Mouse (Mus musculus) NIH3T3 (cell line): Measurements from ENCODE around the gene Cdkl3.
"Not testable (repeated sequence)": the region's sequence is repeated elsewhere in the genome, so short reads cannot be mapped to it uniquely, and the experiment has no call there.

ENCODE experiments used
- DNase-seq: peaks from one replicate; pipeline ENCODE4 v3.0.0-alpha.2; 2012; ENCODE audit warnings: low read depth

Gene Cdkl3

DNA sequence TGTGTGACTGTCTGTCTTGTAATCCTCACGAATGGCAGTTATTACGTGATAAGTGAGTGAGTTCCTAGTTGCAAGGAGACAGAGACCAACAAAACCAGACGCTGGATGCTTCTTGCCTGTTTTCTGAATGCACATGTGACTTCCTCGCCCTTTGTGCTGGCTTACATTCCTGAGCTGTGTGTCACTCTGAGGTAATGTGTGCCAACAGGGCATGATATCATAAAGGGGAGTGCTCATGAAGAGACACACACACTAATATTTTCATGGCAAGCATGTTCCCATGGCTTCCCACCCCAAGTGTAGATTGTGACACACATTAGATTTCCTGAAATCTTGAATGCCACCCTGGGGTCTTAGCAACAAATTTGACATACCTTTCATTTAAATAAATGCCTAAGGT, 73.9 kb downstream of the Cdkl3 start:
- peak; percentile 79 for DNase-seq

DNA sequence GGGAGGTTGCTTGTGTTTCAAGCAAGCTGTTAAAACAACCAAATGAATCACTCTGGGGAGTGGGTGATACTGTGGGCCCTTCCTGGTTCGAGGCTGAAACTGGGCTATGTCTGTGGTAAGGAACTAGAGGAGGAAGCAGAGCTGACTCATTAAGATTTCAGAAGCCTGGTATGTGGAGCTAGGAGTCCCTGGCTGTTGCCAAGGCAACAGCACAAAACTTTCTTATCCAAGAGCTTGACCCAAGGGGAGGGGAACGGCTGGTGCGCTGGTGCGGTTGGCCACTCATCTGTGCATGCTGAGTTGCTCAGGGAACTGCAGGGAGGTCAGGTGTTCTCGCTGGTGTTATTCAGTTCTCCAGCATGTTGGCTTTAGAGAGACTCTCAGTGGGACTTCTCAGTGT, 76.0 kb downstream of the Cdkl3 start:
- peak; percentile 95 for DNase-seq

DNA sequence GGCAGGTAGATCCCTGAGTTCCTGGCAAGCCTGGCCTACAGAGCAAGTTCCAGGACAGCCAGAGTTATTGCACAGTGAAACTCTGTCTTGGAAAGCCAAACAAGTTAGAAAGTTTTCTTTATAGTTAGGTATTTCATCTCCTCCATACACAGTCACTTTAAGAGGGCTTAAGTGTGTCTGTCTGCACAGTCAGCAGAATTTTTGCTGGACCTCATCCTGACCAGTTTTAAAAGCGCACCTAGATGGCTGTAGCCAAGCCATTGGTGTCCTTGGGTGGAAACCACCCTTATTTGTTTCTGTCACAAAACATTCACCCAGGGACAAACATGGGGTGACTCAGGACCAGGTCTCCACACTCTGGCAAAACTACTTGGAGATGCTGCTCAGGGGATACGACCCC, 76.6 kb downstream of the Cdkl3 start:
- no peak for DNase-seq

DNA sequence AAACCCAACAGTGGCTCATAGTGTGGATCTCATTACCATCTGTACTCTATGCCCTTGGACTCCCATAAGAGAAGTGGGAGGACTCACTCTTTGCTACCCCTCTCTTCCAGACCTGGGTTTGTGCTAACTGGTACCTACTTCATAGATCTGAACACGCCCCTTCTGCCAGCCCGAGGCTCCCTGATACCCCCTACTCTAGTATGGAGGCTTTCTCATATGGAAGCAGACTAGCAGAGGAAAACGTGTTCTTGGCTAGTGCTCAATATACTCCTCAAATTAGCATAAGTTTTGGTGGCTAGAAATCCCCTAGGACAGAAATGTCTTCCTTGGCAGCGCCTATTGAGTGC, 81.8 kb downstream of the Cdkl3 start:
- no peak for DNase-seq

DNA sequence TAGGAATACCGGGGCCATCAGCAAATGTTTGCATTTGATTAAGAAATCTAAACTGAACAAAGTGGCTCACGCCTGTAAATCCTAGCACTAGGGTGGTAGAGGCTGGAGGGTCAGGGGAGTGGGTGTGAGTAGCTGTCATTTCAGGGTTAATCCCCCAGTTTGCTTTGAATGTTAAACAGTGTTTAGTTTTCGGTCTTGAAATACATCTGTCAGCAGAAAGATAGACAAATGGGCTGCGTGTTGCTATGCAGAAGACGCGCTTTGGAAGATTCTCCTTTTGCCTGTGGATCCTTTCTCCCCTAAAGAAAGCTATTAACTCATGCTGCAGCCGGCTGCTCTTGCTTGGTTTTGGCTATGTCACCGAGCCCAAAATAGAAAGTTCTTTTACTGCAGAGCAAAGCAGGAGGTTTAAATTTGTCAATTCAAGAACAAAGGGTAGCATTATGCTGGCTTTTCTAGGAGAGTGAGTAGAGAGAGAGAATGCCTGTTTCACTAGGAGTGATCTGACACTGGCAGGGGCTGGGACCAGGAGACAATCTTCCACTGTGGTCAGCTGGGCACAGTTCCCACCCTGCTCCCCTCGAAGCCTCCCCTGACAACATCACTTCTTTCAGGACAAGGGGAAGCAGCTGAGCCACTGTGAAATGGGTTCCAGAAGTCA, 82.3 kb downstream of the Cdkl3 start:
- peak; percentile 78 for DNase-seq

DNA sequence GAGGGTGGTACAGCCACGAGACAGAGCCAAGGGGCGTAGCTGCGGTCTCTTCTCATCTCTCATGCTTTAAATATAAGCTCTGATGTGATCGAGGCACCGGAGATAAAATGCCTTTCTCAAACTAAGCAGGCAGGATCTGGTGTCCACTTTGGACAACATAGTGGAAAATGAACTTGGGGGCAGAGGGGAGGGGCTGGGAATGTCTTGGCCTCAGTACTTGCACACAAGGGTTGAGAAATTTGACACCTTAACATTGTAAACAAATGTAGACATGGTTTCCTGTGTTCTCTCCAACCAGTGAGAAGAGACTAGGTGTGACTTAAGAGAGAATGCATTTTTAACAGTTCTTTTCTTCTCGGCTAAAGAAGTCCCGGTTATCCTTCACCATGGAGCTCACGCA, 85.3 kb downstream of the Cdkl3 start:
- DNase-seq, result peak; percentile 66

DNA sequence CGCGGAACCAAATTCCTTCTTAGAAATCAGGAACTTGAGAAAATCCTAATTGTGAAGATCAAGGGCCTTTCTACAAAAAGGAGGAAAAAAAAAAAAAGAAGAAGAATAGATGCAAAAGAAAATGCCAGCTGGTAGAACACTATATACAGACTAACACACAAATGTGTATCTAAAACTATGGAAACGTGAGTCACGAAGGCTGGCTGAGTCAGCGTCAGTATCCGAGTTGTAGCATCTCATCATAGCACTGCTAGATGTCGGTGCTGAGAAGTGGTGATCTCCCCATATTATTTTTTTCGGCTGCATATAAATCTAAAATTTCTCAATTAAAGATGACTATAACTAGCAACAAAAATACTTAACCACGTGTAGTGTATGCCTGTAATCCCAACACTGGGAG, 87.2 kb downstream of the Cdkl3 start:
- peak; percentile 76 for DNase-seq

DNA sequence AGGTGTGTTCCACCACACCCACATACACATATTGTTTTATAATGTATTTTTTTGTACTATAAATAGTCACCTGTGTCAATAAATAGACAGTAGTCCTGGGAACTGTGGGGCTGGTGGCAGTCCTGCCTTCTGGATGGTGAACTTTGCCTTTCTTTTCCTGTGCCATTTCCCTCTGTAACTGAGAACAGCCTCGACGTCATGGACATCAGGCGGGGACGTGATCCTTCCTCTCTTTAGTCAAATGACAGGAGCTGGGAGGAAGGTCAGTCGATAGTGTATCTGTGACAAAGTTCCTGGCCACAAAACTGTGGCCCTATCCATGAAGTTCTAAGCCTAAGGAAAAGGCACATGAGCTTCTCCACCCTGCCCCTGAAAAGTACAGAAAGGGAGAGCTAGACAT, 90.5 kb downstream of the Cdkl3 start:
- no peak for DNase-seq

DNA sequence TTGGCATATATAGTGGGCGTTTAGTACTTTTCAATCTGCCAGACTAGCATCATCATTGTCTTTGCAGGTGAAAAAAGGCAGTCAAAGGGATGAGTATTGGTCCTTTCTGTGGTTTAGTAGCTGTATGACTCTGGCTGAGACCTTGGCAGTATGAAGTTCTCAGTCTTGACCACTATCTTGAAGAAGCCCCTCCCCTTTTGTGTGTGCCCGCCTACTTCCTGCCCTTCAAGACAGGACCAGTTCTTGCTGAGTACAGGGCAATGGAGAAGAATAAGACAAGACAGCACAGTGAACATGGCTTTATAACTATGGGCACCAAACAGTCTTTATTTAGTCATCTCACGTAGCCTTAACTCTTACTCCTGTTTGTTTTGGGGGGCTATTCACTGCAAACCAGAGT, 93.0 kb downstream of the Cdkl3 start:
- no peak for DNase-seq

DNA sequence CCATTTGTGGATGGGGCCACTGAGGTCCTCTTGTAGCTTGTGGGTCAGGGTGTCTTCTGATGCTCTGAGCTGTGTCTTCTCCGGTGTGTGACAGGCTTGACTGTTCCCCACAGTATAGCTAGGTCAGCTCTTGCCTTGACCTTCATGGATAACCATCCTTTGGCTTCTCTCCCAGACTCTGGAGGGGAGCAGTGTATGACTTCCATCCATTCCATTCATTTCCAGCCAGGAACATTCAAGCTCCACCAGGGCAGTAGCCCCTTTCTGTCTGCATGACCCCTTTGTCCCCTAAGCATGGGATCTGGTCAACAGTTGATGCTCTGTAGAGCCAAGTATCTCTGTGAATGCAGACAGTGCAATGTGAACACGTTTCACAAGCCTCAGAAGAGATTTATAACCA, 93.6 kb downstream of the Cdkl3 start:
- DNase-seq, result no peak

DNA sequence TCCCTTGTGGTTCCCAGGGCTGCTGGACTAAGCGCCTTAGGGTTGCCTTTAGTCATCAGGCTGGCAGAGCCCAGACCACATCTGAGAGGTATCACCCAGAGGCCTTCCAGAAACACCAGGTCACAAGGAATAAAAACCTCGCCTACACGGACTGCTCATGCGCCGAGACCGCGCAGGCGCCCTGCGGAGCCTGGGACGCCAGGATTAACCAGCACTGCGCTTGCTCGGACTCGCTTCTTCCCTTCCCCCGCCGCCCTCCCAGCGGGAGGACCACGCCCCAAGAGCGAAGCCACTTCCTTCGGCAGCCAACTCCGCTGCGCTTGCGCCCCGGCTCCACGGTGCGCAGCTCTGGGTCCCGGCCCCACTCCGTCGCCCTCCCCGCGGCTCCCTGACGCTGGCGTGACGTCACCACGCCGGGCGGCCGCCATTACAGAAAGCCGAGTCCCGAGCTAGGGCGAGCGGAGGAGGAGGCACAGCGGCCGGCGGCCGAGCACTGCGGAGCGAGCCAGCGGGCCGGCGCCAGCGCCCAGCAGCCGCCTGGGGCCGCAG, 94.5 kb downstream of the Cdkl3 start, which contains the start of gene Ppp2ca:
TSS of gene Ppp2ca (plus strand) at position 284 of the 549 bp plus-strand sequence.
- peak; percentile 100 for DNase-seq

DNA sequence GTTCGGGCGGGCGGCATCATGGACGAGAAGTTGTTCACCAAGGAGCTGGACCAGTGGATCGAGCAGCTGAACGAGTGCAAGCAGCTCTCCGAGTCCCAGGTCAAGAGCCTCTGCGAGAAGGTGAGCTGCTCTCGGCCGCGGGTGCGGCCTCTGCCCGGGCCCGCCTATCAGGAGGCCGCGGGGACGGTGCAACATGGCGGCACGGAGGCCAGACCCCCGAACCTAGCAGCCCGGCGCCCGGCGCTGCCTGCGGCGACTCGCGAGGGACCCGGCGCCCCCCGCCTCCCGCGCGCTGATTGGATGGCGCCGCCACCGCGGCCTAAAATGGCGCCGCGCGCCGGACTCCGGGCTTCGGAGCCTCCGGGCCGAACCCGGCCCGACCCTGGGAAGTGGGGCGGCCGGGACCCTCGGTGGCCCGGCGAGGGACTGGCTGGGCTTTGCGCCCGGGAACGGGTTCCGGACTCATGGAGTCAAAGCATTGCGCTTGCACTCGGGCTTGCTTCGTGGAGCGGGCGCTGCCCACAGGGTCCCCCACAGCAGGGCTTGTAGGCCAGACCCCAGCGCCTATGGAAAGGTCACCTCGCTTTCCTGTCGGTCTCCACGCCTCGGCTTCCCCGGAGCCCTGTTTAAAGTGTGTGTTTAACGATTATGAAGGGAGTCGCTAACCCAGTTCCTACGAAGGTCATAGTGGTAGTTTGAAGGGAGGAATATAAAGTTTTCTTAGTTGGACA, 95.2 kb downstream of the Cdkl3 start:
- peak; percentile 76 for DNase-seq

DNA sequence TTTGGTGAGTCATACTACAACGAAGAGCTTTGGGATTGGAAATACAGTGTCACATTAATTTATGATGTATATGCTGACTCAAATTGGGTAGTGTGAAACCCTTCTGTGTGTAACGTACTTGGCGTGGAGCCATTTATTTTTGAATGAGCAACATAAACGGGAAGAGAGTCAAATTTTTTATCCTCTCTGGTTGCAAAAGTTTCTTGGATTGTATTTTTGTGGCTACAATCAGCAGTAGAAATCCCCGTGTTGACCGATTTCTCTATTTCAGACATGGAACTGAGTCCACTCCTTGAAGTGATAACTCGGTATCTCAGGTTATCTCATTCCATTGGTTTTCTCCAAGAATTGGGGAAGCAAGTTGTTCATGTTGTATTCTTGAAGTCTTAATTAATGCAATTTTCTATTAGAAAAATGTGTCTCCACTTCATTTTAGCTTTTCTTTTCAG, 95.8 kb downstream of the Cdkl3 start:
- DNase-seq, result peak; percentile 92

DNA sequence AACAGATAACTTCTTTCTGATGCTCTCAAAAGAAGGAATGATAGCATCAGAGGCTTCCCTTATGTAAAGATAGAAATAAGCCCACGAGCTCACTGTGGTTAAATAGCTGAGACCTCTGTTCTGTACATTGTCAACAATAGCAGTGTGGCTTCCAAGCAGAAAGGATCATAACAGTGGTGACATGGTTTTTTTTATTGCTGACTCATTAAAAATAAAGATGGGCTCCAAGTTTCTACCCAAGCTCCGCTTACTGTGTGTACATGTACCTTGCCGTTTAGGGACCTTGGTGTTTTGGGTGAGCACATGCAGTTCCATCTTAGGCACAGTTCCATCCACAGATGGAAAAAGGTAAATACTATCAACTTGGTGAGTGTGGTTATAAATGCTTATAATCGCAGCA, 99.0 kb downstream of the Cdkl3 start:
- DNase-seq, result no peak

DNA sequence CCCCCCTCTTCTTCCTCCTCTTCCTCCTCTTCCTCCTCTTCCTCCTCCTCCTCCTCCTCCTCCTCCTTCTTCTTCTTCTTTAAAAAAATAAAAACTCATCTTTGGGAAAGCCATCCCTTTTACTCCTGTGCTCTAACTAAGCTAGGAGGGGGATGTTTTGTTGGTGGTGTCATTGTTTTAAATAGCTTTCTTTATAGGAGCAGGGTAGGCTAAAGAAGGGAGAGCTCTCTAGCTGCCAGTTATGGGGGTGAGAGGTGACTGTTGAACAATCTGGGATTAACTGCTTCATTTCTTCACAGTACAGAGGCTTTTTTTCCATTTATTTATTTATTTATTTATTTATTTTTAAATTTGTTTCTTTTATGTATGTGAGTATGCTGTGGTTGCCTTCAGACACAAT, 101.5 kb downstream of the Cdkl3 start:
- DNase-seq, result no peak

DNA sequence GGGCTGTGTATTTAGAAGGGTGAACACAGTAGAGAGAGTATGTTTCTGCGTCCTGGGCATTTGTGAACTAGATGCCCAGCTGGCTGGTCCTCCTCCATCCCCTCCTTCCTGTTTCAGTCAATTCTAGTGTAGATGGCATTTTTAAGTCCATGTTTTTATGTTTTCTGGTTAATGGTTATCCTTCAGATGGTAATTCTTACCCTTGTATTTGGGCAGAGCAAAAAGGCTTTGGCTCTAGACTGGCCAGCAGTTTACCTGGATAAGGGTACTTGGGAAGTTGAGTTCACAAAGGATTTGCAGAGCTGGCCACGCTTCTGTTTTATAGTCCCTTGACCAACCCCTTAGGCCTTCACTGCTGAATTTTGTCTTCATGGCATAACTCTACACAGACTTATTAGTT, 102.0 kb downstream of the Cdkl3 start:
- DNase-seq, result no peak

DNA sequence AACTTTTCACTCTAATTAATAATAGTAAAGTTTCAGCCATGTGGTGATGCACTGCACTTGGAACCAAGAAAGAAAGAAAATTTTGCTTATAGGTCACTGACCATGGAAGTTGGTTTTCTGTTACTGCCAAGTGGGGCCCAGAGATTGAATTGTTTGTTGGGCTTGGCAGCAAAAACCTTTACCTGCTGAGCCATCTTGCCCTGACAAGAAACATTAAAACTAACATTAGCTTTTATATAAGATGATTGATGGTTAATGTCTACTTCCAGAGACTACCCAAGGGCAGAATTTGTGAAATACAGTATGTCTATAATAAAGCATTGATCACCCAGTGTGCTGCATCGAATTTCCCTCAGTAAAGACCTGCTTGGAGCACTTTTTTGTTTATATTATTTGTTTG, 102.4 kb downstream of the Cdkl3 start:
- no peak for DNase-seq

DNA sequence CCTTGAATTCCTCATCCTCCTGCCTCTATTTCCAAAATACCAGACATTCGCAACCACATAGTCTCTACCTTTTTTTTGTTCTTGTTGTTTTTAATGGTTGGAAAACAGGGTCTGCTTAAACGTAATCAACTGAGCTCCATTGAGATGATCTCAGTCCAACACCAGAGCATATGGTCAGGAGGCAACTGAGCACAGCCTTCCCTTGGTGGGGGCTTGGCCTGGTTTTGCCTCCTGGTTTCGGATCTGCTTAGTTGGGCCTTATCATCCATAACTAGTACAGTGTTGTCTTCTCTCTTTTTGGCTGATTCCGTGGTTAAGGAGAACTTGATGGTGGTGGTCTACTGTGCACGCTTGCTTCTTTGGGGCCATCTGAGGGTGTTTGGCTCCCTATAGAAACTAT, 104.8 kb downstream of the Cdkl3 start:
- DNase-seq, result no peak

DNA sequence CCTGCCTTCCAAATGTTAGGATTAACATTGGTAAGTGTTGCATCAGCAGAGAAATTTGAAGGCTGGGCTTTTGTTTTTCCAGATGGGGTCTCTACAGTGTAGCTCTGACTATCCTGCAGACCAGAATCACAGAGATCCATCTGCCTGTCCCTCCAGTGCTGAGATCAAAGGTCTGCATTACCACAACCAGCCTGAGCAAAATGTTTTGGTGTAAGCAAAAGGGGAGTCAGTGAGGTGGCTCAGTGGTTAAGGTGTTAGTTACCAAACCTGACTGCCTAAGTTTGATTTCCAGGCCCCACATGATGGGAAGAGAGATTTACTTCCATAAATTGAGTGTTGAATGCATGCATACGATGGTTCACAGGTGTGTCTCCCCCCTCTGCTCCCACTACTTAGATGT, 105.4 kb downstream of the Cdkl3 start:
- DNase-seq, result no peak

DNA sequence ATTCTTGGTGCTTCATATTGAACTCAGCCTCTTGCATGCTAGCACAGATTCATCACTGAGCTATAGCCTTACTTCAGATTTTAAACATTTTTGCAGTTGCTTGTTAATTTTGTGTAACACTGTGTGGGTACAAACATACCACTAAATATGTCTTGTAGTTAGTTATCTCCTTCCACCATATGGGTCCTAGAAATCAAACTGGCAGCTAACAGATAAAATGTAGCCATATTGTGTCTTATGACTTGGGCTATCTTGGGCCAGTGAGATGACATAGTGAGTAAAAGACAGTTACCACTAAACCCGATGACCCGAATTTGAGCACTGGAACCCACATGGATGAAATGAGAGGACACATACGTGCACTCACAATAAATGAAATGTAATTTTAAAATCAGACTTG, 111.5 kb downstream of the Cdkl3 start:
- no peak for DNase-seq

DNA sequence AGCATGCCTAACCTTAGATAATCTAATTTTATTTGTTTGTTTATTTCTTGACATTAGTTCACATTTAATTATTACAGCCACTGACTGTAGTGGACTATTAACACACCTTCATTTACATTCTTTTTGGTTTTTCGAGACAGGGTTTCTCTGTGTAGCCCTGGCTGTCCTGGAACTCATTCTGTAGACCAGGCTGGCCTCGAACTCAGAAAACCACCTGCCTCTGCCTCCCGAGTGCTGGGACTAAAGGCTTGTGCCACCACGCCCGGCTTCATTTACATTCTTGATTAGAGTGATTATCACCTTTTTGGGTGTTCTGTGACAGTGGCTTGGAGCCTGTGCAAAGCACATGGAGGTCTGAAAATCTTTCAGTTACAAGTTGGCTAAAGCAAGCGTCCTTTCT, 112.1 kb downstream of the Cdkl3 start:
- not testable (repeated sequence) for DNase-seq

DNA sequence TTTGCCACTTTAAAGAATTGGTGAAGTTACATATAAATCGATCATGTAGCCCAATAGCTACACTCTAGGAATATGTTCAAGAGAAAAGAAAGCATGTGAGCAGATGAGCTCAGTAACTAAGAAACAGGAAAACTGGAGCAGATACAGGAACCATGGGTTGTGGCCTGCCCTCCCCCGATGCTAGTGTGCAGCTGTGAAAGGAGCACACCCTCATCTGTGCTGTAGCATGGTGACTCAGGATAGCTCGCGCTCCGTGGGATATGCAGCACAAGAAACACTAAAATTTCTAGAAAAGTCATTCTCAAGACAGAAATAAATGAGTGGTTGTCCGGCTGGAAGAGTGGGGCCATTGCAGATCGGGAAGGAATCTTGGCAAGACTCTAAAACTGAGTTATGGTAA, 113.1 kb downstream of the Cdkl3 start:
- DNase-seq, result no peak

DNA sequence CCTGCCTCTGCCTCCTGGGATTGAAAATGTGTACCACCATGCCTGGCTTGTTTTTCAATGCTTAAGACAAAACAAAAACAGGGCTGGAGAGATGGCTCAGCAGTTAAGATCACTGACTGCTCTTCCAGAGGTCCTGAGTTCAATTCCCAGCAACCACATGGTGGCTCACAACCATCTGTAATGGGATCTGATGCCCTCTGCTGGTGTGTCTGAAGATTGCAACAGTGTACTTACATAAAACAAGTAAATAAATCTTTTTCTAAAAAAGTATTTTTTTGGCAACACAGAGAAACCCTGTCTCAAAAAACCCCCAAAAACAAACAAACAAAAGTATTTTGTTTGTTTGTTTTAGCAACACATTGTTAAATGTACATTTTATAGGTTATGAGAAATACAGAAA, 116.4 kb downstream of the Cdkl3 start:
- not testable (repeated sequence) for DNase-seq

DNA sequence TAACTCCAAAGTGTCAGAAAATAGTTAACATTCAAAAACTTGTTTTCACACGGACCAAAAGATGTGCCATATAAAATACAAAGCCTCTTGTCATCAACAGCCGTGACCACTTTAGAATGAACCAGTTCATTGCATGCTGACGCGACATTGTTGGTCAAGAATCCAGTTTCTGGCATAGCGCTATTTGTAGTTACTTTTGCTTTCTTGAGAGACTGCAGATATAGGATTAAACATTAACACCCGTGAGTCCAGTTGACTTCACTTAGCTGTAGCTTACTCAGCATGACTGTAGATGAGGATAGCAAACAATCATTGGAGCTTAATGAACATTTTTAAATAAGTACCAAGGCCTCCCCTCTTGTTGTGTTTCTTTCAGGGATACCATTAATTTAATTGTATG, 118.0 kb downstream of the Cdkl3 start:
- DNase-seq, result no peak
